Mouse (Mus musculus): ENCODE measurements around the gene Pxn. TPM values are rescaled to one million over a fixed set of nuclear protein-coding genes. Genes with fewer than 3 reads are reported as not detected.
"Not testable (repeated sequence)": the region's sequence is repeated elsewhere in the genome, so short reads cannot be mapped to it uniquely, and the experiment has no call there.

The Pxn gene
- polyA plus RNA-seq, 1 experiment from 2014 or later = 44.2 TPM

- H3K4me2 ChIP-seq = no peak overlapping the region
- H3K27me3 ChIP-seq = peaks cover 1% of the 10 kb centered on the region; the same call in 1 of the 2 replicates
- H3K9ac ChIP-seq = no peak overlapping the region
- no peaks in the 10 kb centered on the region for H3K9me3 ChIP-seq
- no peaks in the 10 kb centered on the region for H3K36me3 ChIP-seq
- H3K27ac ChIP-seq = no peak overlapping the region
- peaks cover 35% of the 10 kb centered on the region for H3K4me1 ChIP-seq
- no peak overlapping the region for H3K4me3 ChIP-seq
- no peak for ATAC-seq (ENCODE audit: insufficient number of reproducible peaks, insufficient read depth, low FRiP score, low TSS enrichment, low read depth)
- WGBS = 71% methylated on average over 9 of the region's 9 CpGs
Measured at GRCm38 (mm10) chr5:115487942-115488580, 18.4 kb upstream of the Pxn start.

- under 1% methylated on average over 39 of the region's 39 CpGs for WGBS
- Histone ChIP-seq H3K9ac (peak overlapping the region; percentile 84), H3K4me1 (peaks cover 43% of the 10 kb centered on the region), H3K9me3 (no peaks in the 10 kb centered on the region), H3K4me3 (peak overlapping the region; percentile 41), H3K4me2 (peak overlapping the region; percentile 64), H3K36me3 (no peaks in the 10 kb centered on the region), H3K27ac (peak overlapping the region; percentile 100), H3K27me3 (no peaks in the 10 kb centered on the region)
- peak; percentile 57; the same call in 1 of the 2 replicates for ATAC-seq (ENCODE audit: insufficient number of reproducible peaks, insufficient read depth, low FRiP score, low TSS enrichment, low read depth)
Measured at GRCm38 (mm10) chr5:115488841-115489698, 17.4 kb upstream of the Pxn start.

- Histone ChIP-seq H3K36me3 (no peaks in the 10 kb centered on the region), H3K27me3 (no peaks in the 10 kb centered on the region), H3K27ac (peak overlapping the region; percentile 100), H3K4me1 (peaks cover 44% of the 10 kb centered on the region), H3K4me3 (peak overlapping the region; percentile 41), H3K4me2 (peak overlapping the region; percentile 64), H3K9ac (peak overlapping the region; percentile 84), H3K9me3 (no peaks in the 10 kb centered on the region)
- peak; percentile 68 for ATAC-seq (ENCODE audit: insufficient number of reproducible peaks, insufficient read depth, low FRiP score, low TSS enrichment, low read depth)
- under 1% methylated on average over 50 of the region's 50 CpGs for WGBS
Measured at GRCm38 (mm10) chr5:115489699-115490637, 16.5 kb upstream of the Pxn start.

GRCm38 (mm10) chr5:115490638-115491000, 15.9 kb upstream of the Pxn start:
- ATAC-seq (ENCODE audit: insufficient number of reproducible peaks, insufficient read depth, low FRiP score, low TSS enrichment, low read depth) = no peak
- Histone ChIP-seq H3K4me2 (peak overlapping the region; percentile 64), H3K36me3 (no peaks in the 10 kb centered on the region), H3K9ac (no peak overlapping the region), H3K27me3 (no peaks in the 10 kb centered on the region), H3K4me3 (peak overlapping the region; percentile 17), H3K27ac (peak overlapping the region; percentile 55), H3K9me3 (no peaks in the 10 kb centered on the region), H3K4me1 (peaks cover 43% of the 10 kb centered on the region)
- 12% methylated on average over 8 of the region's 8 CpGs for WGBS

GRCm38 (mm10) chr5:115491076-115491475, 15.4 kb upstream of the Pxn start:
- Histone ChIP-seq H3K4me1 (peaks cover 43% of the 10 kb centered on the region), H3K4me2 (peak overlapping the region; percentile 64), H3K36me3 (no peaks in the 10 kb centered on the region), H3K4me3 (no peak overlapping the region), H3K27ac (no peak overlapping the region), H3K27me3 (no peaks in the 10 kb centered on the region), H3K9ac (no peak overlapping the region), H3K9me3 (no peaks in the 10 kb centered on the region)
- no peak for ATAC-seq (ENCODE audit: insufficient number of reproducible peaks, insufficient read depth, low FRiP score, low TSS enrichment, low read depth)
- WGBS = 35% methylated on average over 5 of the region's 5 CpGs

- Histone ChIP-seq H3K4me3 (peak overlapping the region; percentile 28), H3K27ac (peak overlapping the region; percentile 48; the same call in 1 of the 2 replicates), H3K4me1 (peaks cover 43% of the 10 kb centered on the region), H3K9ac (peak overlapping the region; percentile 70), H3K4me2 (peak overlapping the region; percentile 64), H3K36me3 (no peaks in the 10 kb centered on the region), H3K27me3 (no peaks in the 10 kb centered on the region), H3K9me3 (no peaks in the 10 kb centered on the region)
- ATAC-seq (ENCODE audit: insufficient number of reproducible peaks, insufficient read depth, low FRiP score, low TSS enrichment, low read depth) = no peak
- WGBS = 4% methylated on average over 28 of the region's 28 CpGs
Measured at GRCm38 (mm10) chr5:115491771-115492322, 14.6 kb upstream of the Pxn start.

- no peak for ATAC-seq (ENCODE audit: insufficient number of reproducible peaks, insufficient read depth, low FRiP score, low TSS enrichment, low read depth)
- Histone ChIP-seq H3K27ac (peak overlapping the region; percentile 88), H3K9me3 (no peaks in the 10 kb centered on the region), H3K4me1 (peaks cover 43% of the 10 kb centered on the region), H3K27me3 (no peaks in the 10 kb centered on the region), H3K36me3 (no peaks in the 10 kb centered on the region), H3K4me3 (no peak overlapping the region), H3K4me2 (no peak overlapping the region), H3K9ac (no peak overlapping the region)
- 62% methylated on average over 6 of the region's 6 CpGs for WGBS
Measured at GRCm38 (mm10) chr5:115492711-115493335, 13.7 kb upstream of the Pxn start.

- Histone ChIP-seq H3K4me2 (peak overlapping the region; percentile 34), H3K27me3 (no peaks in the 10 kb centered on the region), H3K36me3 (no peaks in the 10 kb centered on the region), H3K9ac (peak overlapping the region; percentile 49; the same call in 1 of the 2 replicates), H3K4me3 (no peak overlapping the region), H3K4me1 (peaks cover 43% of the 10 kb centered on the region), H3K27ac (peak overlapping the region; percentile 88), H3K9me3 (no peaks in the 10 kb centered on the region)
- 21% methylated on average over 5 of the region's 5 CpGs for WGBS
- no peak for ATAC-seq (ENCODE audit: insufficient number of reproducible peaks, insufficient read depth, low FRiP score, low TSS enrichment, low read depth)
Measured at GRCm38 (mm10) chr5:115493441-115493840, 13.0 kb upstream of the Pxn start.

GRCm38 (mm10) chr5:115495618-115496017, 10.9 kb upstream of the Pxn start:
- not testable (repeated sequence) for H3K9ac ChIP-seq; H3K27me3 ChIP-seq; ATAC-seq (ENCODE audit: insufficient number of reproducible peaks, insufficient read depth, low FRiP score, low TSS enrichment, low read depth); H3K27ac ChIP-seq; H3K4me2 ChIP-seq; H3K9me3 ChIP-seq; H3K4me3 ChIP-seq; H3K36me3 ChIP-seq
- 85% methylated on average over 3 of the region's 3 CpGs for WGBS
- H3K4me1 ChIP-seq = peaks cover 37% of the 10 kb centered on the region

GRCm38 (mm10) chr5:115497033-115497432, 9.4 kb upstream of the Pxn start:
- 79% methylated on average over 7 of the region's 7 CpGs for WGBS
- no peak for ATAC-seq (ENCODE audit: insufficient number of reproducible peaks, insufficient read depth, low FRiP score, low TSS enrichment, low read depth)
- H3K9ac ChIP-seq = no peak overlapping the region
- H3K27ac ChIP-seq = no peak overlapping the region
- H3K27me3 ChIP-seq = no peaks in the 10 kb centered on the region
- no peaks in the 10 kb centered on the region for H3K9me3 ChIP-seq
- H3K36me3 ChIP-seq = no peaks in the 10 kb centered on the region
- no peak overlapping the region for H3K4me3 ChIP-seq
- H3K4me1 ChIP-seq = peaks cover 24% of the 10 kb centered on the region
- H3K4me2 ChIP-seq = no peak overlapping the region

All from embryonic facial prominence, embryonic 13.5 days (tissue).